Mouse (Mus musculus): ENCODE measurements around the gene Map6d1. TPM values are rescaled to one million over a fixed set of nuclear protein-coding genes. Genes with fewer than 3 reads are reported as not detected.

Map6d1 gene
- polyA plus RNA-seq, 1 experiment from 2014 or later = 6.3 TPM

DNA sequence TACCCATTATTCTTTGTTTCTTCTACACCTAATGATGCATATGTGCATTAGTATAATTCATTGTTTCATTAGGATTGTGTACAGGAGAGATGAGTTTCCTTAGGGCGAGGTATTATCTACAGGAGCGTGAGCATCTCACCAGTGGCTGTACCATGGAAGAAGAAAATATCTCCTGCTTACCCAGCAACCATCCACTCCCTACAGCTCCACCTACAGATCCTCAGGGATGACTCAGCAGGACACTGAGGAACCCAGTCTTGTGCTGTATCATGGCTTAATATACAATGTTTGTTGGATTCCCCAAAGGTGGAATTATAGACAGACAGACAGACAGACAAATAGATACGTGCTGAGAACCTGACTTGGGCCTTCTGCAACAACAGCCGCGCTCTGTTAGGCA is 44.2 kb downstream of the Map6d1 start:
- 97% methylated on average over 5 of the region's 5 CpGs for WGBS
- Histone ChIP-seq H3K9me3 (replicated peaks; ENCODE audit: control insufficient read depth, low read length, poor library complexity, severe bottlenecking) (no peaks in the 10 kb centered on the region), H3K27me3 (ENCODE audit: control insufficient read depth, insufficient read depth, low read depth, low read length) (no peaks in the 10 kb centered on the region), H3K36me3 (ENCODE audit: control insufficient read depth, insufficient read depth, low read length) (peaks cover 32% of the 10 kb centered on the region), H3K9ac (ENCODE audit: low read depth, low read length) (no peak overlapping the region), H3K4me2 (ENCODE audit: low read length) (no peak overlapping the region), H3K4me3 (ENCODE audit: low read depth, low read length) (no peak overlapping the region), H3K27ac (ENCODE audit: low read length) (no peak overlapping the region), H3K4me1 (ENCODE audit: control insufficient read depth, insufficient read depth, low read length) (no peaks in the 10 kb centered on the region)
- no peak for ATAC-seq

GRCm38 (mm10) chr16:20195546-20195945 is 45.6 kb downstream of the Map6d1 start:
- no peak for ATAC-seq
- Histone ChIP-seq H3K4me3 (ENCODE audit: low read depth, low read length) (no peak overlapping the region), H3K27me3 (ENCODE audit: control insufficient read depth, insufficient read depth, low read depth, low read length) (no peaks in the 10 kb centered on the region), H3K36me3 (ENCODE audit: control insufficient read depth, insufficient read depth, low read length) (peaks cover 38% of the 10 kb centered on the region), H3K27ac (ENCODE audit: low read length) (no peak overlapping the region), H3K4me2 (ENCODE audit: low read length) (no peak overlapping the region), H3K4me1 (ENCODE audit: control insufficient read depth, insufficient read depth, low read length) (no peaks in the 10 kb centered on the region), H3K9ac (ENCODE audit: low read depth, low read length) (no peak overlapping the region), H3K9me3 (replicated peaks; ENCODE audit: control insufficient read depth, low read length, poor library complexity, severe bottlenecking) (no peaks in the 10 kb centered on the region)
- 98% methylated on average over 3 of the region's 3 CpGs for WGBS

DNA sequence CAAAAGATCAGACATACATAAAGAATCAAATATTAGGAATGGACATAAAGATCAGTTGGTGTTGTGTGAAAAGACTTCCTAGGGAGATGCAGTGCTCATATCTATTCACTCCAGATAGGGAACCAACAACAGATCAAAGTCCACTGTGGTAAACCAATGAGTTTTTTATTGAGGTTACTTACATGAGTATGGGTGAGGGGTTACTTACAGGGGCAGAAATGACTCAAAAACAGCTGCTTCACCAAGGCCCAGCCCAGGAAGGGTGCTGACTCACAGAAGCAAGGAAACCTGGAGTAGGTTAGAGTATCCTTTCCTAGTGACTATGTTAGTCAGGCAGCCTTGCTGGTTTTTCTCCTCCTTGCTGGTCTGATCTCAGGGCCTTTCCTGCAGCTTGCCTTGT is 49.1 kb downstream of the Map6d1 start:
- no peak for ATAC-seq
- no peak overlapping the region for H3K9ac ChIP-seq (ENCODE audit: low read depth, low read length)
- H3K27me3 ChIP-seq (ENCODE audit: control insufficient read depth, insufficient read depth, low read depth, low read length) = no peaks in the 10 kb centered on the region
- H3K9me3 ChIP-seq (replicated peaks; ENCODE audit: control insufficient read depth, low read length, poor library complexity, severe bottlenecking) = no peaks in the 10 kb centered on the region
- no peak overlapping the region for H3K4me3 ChIP-seq (ENCODE audit: low read depth, low read length)
- H3K4me1 ChIP-seq (ENCODE audit: control insufficient read depth, insufficient read depth, low read length) = no peaks in the 10 kb centered on the region
- H3K27ac ChIP-seq (ENCODE audit: low read length) = no peak overlapping the region
- peaks cover 36% of the 10 kb centered on the region for H3K36me3 ChIP-seq (ENCODE audit: control insufficient read depth, insufficient read depth, low read length)
- H3K4me2 ChIP-seq (ENCODE audit: low read length) = no peak overlapping the region

- Histone ChIP-seq H3K9ac (ENCODE audit: low read depth, low read length) (no peak overlapping the region), H3K9me3 (replicated peaks; ENCODE audit: control insufficient read depth, low read length, poor library complexity, severe bottlenecking) (no peaks in the 10 kb centered on the region), H3K4me3 (ENCODE audit: low read depth, low read length) (no peak overlapping the region), H3K4me2 (ENCODE audit: low read length) (no peak overlapping the region), H3K27me3 (ENCODE audit: control insufficient read depth, insufficient read depth, low read depth, low read length) (no peaks in the 10 kb centered on the region), H3K36me3 (ENCODE audit: control insufficient read depth, insufficient read depth, low read length) (peaks cover 38% of the 10 kb centered on the region), H3K27ac (ENCODE audit: low read length) (no peak overlapping the region), H3K4me1 (ENCODE audit: control insufficient read depth, insufficient read depth, low read length) (no peaks in the 10 kb centered on the region)
- 93% methylated on average over 3 of the region's 3 CpGs for WGBS
- no peak for ATAC-seq
Measured at GRCm38 (mm10) chr16:20191161-20191882, 49.8 kb downstream of the Map6d1 start.

GRCm38 (mm10) chr16:20185368-20185767 is 55.8 kb downstream of the Map6d1 start:
- ATAC-seq = no peak; the same call in 1 of the 2 replicates
- H3K36me3 ChIP-seq (ENCODE audit: control insufficient read depth, insufficient read depth, low read length) = peaks cover 17% of the 10 kb centered on the region
- H3K9me3 ChIP-seq (replicated peaks; ENCODE audit: control insufficient read depth, low read length, poor library complexity, severe bottlenecking) = no peaks in the 10 kb centered on the region
- WGBS = 59% methylated on average over 2 of the region's 2 CpGs
- H3K4me1 ChIP-seq (ENCODE audit: control insufficient read depth, insufficient read depth, low read length) = no peaks in the 10 kb centered on the region
- H3K4me3 ChIP-seq (ENCODE audit: low read depth, low read length) = no peak overlapping the region
- H3K9ac ChIP-seq (ENCODE audit: low read depth, low read length) = no peak overlapping the region
- no peak overlapping the region for H3K4me2 ChIP-seq (ENCODE audit: low read length)
- H3K27me3 ChIP-seq (ENCODE audit: control insufficient read depth, insufficient read depth, low read depth, low read length) = no peaks in the 10 kb centered on the region
- no peak overlapping the region for H3K27ac ChIP-seq (ENCODE audit: low read length)

Other genes starting within 250 kb of the Map6d1 start
- 48.3 and 55.1 TPM in 2 replicates for gene Klhl24, start 143.8 kb downstream of the Map6d1 start, polyA plus RNA-seq (2015; fragmentation: Nextera tagmentation; extraction: Ambion mirVana)
- gene Yeats2, start 100.3 kb downstream of the Map6d1 start, polyA plus RNA-seq (2015; fragmentation: Nextera tagmentation; extraction: Ambion mirVana) = 18.6 and 21.8 TPM in 2 replicates
- 76.3 and 81.9 TPM in 2 replicates for gene Parl, start 61.0 kb upstream of the Map6d1 start, polyA plus RNA-seq (2015; fragmentation: Nextera tagmentation; extraction: Ambion mirVana)
- gene Cyp2ab1, start 84.0 kb upstream of the Map6d1 start, polyA plus RNA-seq (2015; fragmentation: Nextera tagmentation; extraction: Ambion mirVana) = not detected in 2 replicates
- 168 and 180 TPM in 2 replicates for gene Abcc5, start 185.0 kb upstream of the Map6d1 start, polyA plus RNA-seq (2015; fragmentation: Nextera tagmentation; extraction: Ambion mirVana)